Mouse (Mus musculus) erythroblast, adult 5-6 weeks (primary cell): ENCODE data around the gene Sumf2. TPM values are rescaled to one million over a fixed set of nuclear protein-coding genes. Genes with fewer than 3 reads are reported as not detected.
"Not testable (repeated sequence)": the region's sequence is repeated elsewhere in the genome, so short reads cannot be mapped to it uniquely, and the experiment has no call there.

Source experiments
- ATAC-seq: replicated peaks from 2 replicates; pipeline ENCODE4 v1.8.0; 2016; ENCODE audit warnings: moderate number of reproducible peaks, mild to moderate bottlenecking, moderate TSS enrichment, inconsistent platforms; ENCODE audit not compliant: poor library complexity, low FRiP score, severe bottlenecking
- total RNA-seq, 2 experiments: library from RNA; stranded (forward) in 1 of 2; stranded (reverse) in 1 of 2; fragments of 150-400 nt in 1 of 2; fragments of 200-764, 138-1000 nt in 1 of 2; gene quantifications; 2 replicates each; pipeline versions ENCODE4 v1.2.3 to v1.2.4; 2015 to 2017; ENCODE audit warnings: low replicate concordance in 2 of 2

Gene Sumf2
- 0.96 and 1.7 TPM in 2 replicates for total RNA-seq (2015; ENCODE audit: low replicate concordance)
- total RNA-seq (2017; ENCODE audit: low replicate concordance), result 3.6 and 5.4 TPM in 2 replicates

DNA sequence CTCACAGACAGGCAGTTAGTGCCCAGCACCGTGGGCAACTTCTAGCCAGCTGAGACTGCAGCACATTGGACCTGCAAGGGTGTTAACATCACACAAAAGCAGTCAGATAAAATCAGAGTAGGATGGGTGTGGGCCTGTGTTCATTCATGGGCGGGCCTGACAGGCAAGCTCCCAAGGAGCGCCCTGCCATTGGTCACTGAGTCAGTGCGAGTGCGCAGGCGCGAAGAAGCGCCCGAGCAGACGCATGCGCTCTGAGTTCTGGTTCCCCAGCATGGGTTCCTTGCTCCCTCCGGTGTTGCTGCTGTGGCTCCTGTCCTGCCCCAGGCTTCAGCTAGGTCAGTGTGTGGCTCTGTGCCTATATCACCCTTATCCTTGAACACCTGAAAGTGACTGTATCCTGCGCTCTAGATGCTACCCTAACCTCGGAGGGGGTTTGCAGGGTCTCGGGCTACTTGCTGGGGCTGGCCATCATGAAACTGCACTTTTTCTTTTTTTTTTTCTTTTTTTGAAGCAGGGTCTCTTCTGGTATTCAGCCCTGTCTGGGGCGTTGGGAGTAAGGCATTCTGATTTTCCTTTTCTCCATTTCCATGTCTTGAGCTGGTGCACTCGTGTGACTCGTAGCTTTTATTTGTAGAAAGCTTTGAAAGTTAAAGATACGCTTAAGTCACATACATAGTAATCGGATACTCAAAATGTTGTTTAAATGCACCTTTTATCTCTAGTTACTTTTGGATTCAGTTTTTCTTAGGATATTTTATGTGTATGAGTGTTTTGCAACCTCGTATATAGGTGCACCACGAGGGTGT, at the start of gene Sumf2:
Gene Sumf2 (plus strand): TSS at position 235 of the 806 bp plus-strand sequence.
- ATAC-seq, result peak; percentile 99

DNA sequence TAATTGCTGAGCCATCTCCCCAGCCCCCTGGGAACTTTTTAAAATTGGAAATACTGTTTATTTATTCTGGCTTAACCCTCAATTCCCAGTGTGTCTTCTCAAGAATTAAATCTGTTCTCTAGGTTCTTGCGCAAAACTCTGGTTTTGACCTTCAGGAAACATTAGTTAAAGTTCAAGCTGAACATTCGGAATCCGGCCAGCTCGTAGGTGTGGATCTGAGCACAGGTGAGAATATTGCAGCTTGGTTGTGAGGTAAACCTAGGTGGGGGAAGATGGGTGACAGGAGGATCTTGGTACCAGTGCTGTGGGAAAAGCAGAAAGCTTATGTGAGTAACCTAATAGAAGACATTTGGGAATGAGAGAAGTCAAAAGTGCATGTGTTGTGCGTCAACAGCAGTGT, 1.9 kb upstream of the Sumf2 start:
- ATAC-seq, result no peak

DNA sequence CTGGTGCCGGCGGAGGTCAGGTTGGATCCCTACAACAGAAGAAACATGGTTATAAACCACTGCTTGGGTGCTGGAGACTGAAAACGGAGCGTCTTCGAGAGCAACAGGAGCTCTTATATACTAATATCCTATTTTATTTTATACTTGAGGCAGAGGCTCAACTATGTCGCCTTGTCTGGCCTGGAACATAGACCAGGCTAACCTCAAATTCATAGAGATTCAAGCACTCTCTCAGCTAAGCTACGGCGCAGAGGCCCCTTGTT, 703 bp downstream of the Sumf2 start:
- no peak; the same call in 1 of the 2 replicates for ATAC-seq

DNA sequence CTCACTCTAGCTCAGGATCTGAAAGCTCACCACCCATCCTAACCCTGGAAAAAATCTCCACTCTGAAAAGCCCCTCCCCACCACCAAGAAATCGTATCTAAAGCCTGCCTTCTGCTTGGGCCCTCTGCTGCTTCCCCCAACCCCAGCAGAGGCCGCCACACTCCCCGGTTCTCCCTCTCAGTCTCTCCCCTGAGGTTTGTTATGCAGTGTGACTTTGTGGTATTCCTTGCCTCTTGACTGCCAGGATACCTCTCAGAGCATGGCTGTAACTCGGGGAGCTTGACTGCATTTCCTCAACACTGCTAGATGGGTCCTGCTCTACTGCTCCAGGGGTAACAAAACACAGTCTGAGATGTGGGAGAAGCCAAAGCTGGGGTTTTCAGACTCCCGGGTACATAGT, 8.4 kb downstream of the Sumf2 start:
- no peak for ATAC-seq

DNA sequence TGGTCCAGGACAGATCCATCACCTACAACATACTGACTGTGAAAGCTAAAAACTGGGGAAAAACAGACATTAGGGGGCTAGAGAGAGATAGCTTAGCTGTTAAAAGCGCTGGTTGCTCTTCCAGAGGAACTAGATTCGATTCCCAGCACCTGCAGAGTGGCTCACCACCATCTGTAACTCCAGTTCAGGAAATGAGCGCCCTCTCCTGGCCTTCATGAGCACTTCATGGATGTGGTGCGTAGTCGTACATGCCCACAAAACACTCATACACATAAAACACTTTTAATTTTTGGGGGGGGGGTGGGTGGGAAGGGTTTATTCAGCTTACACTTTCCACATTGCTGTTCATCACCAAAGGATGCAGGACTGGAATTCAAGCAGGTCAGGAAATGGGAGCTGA, 9.6 kb downstream of the Sumf2 start:
- no peak for ATAC-seq

DNA sequence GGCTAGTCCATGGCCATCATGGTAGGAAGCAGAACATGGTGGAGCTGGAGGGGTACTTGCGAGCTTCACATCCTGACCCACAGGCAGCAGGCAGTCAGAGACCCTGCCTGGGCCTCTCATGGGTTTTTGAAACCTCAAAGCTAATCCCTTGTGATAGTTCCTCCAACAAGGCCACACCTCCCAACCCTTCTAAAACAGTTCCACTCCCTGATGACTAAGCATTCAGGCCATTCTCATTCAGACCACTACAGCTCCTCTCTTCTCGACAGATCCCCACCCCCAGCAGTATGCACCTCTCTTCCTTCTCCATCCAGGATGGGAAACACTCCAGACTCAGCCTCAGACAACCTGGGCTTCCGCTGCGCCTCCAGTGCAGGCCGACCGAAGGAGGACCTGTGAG, 15.5 kb downstream of the Sumf2 start:
- no peak for ATAC-seq

DNA sequence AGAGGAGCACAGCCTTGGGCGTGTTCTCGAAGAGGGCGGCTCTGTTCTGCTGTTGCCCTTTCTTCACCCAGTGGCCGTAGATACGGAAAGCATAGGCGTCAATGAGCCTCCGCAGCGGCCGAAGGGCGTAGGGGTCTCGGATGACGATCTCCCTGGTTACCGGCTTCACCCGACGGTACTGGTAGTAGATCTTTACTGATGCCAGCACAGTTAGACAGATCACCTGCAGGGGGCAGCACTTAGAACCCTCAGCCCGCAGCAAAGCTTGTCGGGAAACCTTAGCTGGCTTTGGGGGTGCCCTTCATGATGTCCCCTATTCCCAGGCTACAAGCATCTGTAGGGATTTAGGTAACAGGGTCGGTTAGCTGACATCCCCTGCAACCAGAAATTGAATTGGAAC, 17.7 kb downstream of the Sumf2 start:
- ATAC-seq, result peak; percentile 63; the same call in 1 of the 2 replicates

DNA sequence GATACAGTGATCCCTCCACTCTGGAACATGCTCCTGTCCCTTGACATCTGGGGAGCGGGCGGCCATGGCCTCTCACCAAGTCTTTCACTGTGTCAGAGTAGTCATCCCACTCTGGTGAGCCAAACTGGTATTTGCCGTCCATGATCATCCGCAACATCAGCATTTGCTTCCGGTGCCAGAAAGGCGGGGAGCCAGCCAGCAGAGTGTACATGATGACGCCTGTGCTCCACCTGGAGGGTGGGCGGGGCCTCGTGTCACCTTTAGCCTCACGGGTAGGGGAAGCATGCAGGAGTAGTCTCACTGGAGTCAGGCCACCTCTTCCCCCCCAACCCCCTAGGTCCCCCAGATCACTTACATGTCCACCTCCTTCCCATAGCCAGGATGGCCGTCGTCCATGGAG, 19.1 kb downstream of the Sumf2 start:
- no peak for ATAC-seq

DNA sequence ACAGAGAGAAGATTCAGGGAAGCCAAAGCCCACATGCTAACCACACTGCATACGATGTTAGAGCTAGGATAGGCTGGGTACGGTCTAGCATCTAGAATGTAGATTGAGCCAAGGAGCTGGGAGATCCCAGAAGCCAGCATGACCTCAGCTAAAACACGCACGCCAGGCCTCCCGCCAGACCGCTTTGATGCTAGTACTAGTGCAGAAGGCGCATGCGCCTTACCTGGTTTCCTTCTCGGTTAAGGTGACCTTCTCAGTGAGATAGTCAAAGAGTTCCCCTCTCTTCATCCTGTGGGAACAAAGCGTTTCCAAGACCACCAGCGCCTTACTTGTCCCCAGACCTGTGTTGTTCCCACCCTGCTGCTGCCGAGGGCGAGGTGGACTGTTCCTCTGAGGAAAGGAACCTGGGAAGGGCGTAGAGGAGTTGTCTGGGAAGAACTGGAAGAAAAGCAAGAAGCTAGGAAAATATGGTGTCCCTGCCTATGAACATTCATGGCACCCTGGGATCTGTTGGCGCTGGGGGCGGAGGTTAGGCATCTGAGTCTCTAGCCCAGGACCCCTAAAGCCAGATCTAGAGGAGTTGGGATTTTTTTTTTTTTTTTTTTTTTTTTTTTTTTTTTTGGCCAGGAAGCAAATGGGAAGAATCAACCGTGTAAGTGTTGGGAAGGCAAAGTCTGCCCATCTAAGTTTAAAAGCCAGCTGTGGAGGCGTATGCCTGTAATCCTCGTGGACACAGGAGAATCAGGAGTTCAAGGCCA, 22.6 kb downstream of the Sumf2 start:
- no peak for ATAC-seq

DNA sequence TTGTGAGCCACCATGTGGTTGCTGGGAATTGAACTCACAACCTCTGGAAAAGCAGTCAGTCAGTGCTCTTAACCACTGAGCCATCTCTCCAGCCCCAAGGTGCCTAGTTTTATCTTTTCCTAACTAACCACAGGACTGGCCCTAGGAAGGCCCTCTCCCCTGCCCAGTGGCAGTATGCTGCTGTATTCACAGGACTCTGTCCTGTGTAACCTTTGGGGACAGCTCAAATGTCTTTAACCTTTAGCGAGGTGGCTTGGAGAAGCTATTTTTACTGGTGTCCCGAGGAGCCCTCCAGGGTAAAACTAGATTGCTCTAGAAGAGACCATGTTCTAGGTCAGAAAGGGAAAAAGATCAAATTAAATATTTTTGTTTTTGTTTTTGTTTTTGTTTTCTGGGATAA, 24.5 kb downstream of the Sumf2 start:
- no peak for ATAC-seq

DNA sequence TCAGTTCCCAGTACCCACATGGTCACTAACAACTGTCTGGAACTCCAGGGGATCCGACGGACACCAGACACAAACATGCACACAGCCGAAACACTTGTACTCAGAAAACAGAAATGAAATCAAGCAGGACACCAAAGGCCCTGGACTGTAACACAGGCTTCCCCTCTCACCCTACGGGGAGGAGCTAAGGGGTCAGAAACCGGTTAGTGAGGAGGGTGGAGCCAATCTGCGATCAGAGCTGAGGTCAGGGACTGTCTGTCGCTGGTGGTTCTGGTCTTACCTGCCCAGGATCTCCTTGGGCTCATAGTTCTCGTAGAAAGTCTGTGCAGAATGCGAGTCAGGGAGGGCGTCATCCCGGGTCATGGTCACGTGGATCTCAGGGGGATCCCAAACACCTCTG, 27.2 kb downstream of the Sumf2 start:
- no peak for ATAC-seq

DNA sequence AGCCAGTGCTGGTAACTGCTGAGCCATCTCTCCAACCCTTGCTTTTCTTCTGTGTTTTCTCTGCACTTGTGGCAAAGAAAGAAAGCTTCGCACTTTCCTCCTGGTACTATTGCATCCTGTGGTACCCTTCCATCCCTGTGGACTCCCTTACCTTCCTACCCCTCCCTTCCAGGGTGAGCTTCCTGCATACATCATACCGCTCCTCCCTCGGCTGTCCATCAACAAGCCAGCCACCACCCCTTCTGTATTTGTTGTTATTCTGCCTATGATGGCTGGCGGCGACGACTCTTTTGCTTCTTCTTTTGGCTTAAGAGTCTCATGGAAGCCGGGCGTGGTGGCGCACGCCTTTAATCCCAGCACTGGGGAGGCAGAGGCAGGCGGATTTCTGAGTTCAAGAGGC, 28.3 kb downstream of the Sumf2 start:
- ATAC-seq, result no peak

DNA sequence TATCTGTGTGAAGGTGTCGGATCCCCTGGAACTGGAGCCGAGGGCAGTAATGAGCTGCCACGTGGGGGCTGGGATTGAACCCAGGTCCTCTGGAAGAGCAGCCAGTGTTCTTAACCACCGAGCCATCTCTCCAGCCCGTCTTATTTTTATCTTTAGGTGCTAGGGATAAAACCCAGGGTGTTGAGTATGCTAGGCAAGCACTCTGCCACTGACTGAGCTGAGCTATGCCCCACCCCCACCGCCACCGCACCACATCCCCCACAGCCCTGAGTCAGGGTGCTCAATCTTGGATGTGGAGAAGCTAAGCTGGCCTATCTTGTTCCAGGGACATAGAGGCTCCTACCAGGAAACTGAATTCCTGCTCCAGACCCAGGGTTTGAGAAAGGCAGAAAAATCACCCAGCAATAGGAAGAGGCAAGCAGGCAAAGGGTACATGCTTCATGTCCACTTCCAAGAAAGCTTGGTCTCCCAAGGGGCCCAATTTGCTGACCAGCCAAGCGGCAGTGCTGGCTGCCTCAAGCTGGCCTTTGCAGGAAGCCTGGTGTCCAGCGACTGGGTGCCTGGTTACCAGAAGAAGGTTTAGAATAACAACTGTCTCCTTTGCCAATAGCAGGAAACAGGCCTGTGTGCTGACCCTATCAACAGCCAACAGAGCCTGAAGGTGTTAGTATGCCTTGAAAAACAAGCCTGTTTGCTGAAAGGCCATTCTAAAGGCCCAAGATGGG, 31.1 kb downstream of the Sumf2 start:
- ATAC-seq, result no peak

DNA sequence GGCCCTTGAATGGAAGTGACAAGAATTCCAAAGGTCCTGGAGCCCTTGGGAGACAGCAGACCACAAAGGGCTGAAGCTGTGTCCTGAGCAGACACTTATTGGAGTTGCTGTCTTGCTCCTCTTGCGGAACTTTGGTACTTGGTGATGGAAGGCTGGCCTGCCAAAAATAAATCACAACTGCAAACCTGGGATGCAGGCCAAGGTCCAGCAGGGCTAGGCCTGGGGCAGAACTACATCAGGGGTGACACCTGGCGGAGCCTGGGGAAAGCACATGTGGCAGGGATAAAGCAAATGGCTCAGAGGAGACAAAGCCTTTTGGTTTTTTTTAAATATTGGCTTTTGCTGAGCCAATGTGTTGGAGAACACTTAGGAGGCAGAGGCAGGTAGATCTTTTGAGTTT, 32.2 kb downstream of the Sumf2 start:
- ATAC-seq, result peak; percentile 52

DNA sequence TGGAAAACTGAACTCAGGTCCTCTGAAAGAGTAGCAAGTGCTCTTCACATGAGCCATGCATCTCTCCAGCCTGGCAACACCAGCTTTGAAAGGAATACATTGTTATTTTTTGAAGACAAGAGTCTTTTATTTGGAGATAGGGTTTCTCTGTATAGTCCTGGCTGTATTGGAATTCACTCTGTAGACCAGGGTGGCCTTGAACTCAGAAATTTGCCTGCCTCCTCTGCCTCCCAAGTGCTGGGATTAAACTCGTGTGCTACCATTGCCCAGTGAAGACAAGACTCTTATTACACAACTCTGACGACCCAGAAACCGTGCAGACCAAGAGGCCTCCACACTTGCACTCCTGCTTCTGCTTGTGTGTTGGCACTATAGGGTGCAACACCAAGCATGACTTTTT, 33.1 kb downstream of the Sumf2 start:
- no peak for ATAC-seq

DNA sequence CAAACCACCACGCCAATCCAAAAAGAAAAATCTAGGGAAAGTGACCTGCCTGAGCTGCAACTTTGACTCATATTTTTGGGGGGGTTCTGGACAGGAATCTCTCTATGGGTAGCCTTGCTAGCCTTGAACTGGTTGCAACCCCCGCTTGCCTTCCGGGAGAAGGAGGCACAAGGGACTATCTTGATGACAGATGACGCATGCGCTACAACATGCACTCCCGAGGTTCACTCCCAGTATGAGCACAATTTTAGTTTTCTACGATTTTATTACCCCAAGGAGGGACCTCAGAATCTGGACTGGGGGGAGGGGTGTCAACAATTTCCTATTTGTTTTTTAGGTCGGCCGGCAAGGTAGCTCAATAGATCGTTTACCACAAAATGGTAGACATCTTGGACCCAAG, 39.5 kb downstream of the Sumf2 start:
- ATAC-seq, result peak; percentile 70

DNA sequence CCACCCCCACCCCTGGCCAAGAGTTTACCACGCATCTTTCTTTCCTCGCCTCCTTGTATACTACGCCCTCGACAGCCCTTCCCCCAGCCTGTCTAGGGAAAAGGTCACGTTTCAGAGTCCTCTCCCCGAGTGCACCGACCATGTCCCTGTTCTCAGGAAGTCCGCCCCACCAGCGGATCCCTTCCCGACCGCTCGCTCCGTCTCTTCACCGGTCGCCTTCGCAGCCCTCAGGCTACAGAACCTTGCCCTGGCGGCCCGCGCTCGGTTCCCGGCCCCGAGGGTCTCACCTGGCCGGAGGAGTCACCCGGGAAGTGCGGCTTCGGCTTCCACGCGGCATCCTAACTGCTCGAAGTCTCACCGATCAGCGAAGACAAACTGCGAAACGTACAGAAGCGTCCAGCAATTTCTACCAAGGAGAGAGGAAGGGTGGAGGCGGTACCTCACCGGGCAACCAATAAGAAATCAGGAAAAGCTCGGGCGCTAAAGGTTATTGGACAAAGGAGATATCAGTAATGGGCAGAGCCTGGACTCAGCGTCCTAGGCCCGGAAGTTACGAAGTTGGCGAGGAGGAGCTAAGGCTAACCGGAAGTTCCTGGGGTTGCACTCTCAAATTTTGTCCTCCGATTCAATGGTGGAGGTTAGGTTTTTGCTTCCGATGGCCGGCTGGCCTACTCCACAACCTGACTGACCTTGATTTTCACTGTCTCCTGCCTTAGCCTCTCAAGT, 40.3 kb downstream of the Sumf2 start, which contains the start of gene Chchd2:
Gene Chchd2 (minus strand): TSS at position 560 of the 726 bp plus-strand sequence.
- peak; percentile 99 for ATAC-seq

DNA sequence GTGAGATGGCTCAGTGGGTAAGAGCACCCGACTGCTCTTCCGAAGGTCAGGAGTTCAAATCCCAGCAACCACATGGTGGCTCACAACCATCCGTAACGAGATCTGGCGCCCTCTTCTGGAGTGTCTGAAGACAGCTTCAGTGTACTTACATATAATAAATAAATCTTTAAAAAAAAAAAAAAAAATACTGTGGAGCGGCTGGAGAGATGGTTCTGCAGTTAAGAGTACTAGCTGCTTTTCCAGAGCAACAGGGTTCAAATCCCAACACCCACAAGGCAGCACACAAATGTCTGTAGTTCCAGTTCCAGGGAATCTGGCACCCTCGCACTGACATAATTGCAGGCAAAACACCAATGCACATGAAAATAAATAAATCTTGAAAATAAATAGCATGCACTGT, 43.6 kb downstream of the Sumf2 start:
- not testable (repeated sequence) for ATAC-seq

DNA sequence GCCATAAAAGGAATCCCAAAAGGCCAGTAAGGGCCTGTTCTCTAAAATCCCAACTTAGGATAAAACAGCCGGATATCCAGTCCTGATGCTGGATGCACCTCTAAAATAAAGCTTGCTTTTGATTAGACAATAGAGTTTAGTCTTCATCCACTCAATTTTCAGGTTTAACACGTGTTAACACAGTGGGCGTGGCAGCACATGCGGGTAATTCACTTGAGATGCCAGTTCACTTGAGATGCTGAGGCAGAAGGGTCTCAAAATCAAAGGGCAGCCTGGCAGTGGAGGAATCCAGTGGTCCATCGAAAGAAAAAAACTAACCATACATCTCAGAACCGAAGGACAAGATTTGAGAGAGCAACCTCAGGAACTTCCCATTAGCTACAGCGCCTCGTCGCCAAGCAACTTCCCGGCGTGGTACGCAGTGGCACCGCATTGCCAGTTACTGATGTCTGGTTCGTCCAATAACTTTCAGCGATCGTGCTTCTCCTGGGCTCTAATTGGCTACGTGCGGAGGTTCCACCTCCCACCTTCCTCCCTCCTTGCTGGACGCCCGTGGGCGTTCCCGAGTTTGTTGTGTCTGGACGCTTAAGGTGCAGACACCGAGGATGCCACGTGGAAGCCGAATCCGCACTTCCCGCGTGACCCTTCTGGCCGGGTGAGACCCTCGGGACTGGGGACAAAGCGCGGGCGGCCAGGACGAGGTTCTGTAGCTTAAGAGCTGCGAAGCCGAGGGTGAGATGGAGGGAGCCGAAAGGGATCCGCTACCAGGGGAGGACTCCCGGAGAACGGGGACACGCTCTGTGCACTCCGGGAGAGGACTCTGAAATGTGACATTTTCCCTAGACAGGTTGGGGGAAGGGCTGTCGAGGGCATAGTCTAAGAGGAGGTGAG, 48.7 kb downstream of the Sumf2 start, which contains the start of gene Zbed5:
Gene Zbed5 (plus strand): TSS at position 526 of the 891 bp plus-strand sequence.
- ATAC-seq, result peak; percentile 100
